Mouse (Mus musculus): ENCODE results near the gene Recql5. TPM values are rescaled to one million over a fixed set of nuclear protein-coding genes. Genes with fewer than 3 reads are reported as not detected.

Gene Recql5
- polyA plus RNA-seq, 1 experiment: not detected

DNA sequence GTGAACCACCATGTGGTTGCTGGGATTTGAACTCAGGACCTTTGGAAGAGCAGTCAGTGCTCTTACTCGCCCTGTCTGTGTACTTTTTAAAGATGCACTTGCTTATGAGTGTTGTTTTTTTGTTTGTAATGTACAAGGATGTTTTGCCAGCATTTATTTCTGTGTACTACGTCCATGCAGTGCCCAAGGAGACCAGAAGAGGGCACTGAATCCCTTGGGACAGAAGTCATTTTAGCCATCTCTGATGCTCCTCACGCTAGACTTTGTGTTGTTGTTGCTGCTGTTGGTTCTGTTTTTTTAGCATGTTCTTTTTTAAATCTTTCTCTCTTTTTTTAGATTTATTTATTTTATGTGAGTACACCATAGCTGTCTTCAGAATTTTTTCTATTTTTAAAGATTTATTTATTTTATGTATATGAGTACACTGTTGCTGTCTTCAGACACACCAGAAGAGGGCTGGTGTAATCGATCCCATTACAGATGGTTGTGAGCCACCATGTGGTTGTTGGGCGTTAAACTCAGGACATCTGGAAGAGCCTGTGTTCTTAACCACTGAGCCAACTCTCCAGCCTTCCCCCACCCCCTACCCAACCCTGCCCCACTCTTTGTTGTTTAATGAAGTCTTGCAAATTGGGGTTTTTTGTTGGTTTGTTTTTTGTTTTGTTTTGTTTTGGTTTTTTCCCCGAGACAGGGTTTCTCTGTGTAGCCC is 13.0 kb downstream of the Recql5 start:
- Histone ChIP-seq H3K27ac (ENCODE audit: insufficient read depth, low read depth, low read length) (no peak overlapping the region), H3K4me3 (ENCODE audit: insufficient read depth, low read depth, low read length) (no peak overlapping the region), H3K4me1 (ENCODE audit: control insufficient read depth, insufficient read depth, low read length) (no peaks in the 10 kb centered on the region)
- 27% methylated on average over 6 of the region's 6 CpGs for WGBS
- TF ChIP-seq CTCF (IDR thresholded peaks at IDR 0.05; ENCODE audit: insufficient read depth, low read depth, low read length) (no peak), POLR2A (IDR thresholded peaks at IDR 0.05; ENCODE audit: insufficient read depth, low read depth, low read length) (no peak)

DNA sequence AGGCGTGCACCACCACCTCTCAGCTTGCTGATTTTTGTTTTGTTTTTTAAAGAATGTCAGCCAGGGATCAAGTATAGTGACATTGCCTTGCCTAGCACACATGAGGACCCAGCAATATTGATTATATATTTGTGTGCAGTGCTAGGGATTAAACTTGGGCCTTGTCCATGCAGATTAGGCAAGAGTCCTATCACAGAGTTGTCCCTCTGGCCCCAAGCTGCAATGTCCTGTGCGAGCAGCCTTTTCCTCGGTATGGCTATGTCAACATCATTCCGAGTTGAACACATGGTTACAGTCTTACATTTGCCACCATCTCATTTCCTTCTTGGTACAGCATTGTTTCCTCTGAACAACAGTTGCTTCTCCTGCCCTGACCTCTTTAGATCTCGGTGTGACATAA is 14.2 kb downstream of the Recql5 start:
- H3K27ac ChIP-seq (ENCODE audit: insufficient read depth, low read depth, low read length): no peak overlapping the region
- H3K4me1 ChIP-seq (ENCODE audit: control insufficient read depth, insufficient read depth, low read length): no peaks in the 10 kb centered on the region
- no peak overlapping the region for H3K4me3 ChIP-seq (ENCODE audit: insufficient read depth, low read depth, low read length)
- TF ChIP-seq CTCF (IDR thresholded peaks at IDR 0.05; ENCODE audit: insufficient read depth, low read depth, low read length) (no peak), POLR2A (IDR thresholded peaks at IDR 0.05; ENCODE audit: insufficient read depth, low read depth, low read length) (no peak)
- 95% methylated on average over 5 of the region's 5 CpGs for WGBS

GRCm38 (mm10) chr11:115918637-115919036 is 14.6 kb downstream of the Recql5 start:
- no peak for TF ChIP-seq POLR2A (IDR thresholded peaks at IDR 0.05; ENCODE audit: insufficient read depth, low read depth, low read length)
- no peak for TF ChIP-seq CTCF (IDR thresholded peaks at IDR 0.05; ENCODE audit: insufficient read depth, low read depth, low read length)
- no peak overlapping the region for H3K4me3 ChIP-seq (ENCODE audit: insufficient read depth, low read depth, low read length)
- no peaks in the 10 kb centered on the region for H3K4me1 ChIP-seq (ENCODE audit: control insufficient read depth, insufficient read depth, low read length)
- 90% methylated on average over 5 of the region's 5 CpGs for WGBS
- H3K27ac ChIP-seq (ENCODE audit: insufficient read depth, low read depth, low read length): no peak overlapping the region

DNA sequence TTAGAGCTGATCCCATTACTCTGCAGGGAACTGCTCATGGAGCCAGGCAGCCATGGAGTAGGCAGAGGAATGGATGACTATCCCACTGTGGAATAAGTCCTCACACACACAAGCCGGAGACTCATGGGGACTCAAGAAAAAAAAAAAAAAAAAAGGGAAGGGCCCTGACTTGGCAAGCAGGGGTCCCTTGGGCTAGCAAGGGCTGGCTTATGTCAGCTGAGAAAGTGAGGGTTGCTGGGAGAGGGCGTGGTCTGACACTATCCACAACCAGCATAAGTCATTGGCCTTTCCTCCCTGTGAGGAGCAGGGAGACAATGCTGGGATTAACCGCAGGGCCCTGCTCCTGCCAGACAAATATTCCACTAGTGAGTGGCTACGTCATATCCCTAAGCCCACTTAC is 16.7 kb downstream of the Recql5 start:
- WGBS: 88% methylated on average over 4 of the region's 4 CpGs
- no peak overlapping the region for H3K27ac ChIP-seq (ENCODE audit: insufficient read depth, low read depth, low read length)
- TF ChIP-seq POLR2A (IDR thresholded peaks at IDR 0.05; ENCODE audit: insufficient read depth, low read depth, low read length): no peak
- no peak for TF ChIP-seq CTCF (IDR thresholded peaks at IDR 0.05; ENCODE audit: insufficient read depth, low read depth, low read length)
- H3K4me1 ChIP-seq (ENCODE audit: control insufficient read depth, insufficient read depth, low read length): no peaks in the 10 kb centered on the region
- no peak overlapping the region for H3K4me3 ChIP-seq (ENCODE audit: insufficient read depth, low read depth, low read length)

- H3K4me1 ChIP-seq (ENCODE audit: control insufficient read depth, insufficient read depth, low read length): no peaks in the 10 kb centered on the region
- H3K4me3 ChIP-seq (ENCODE audit: insufficient read depth, low read depth, low read length): no peak within 1 kb of the TSS
- H3K27ac ChIP-seq (ENCODE audit: insufficient read depth, low read depth, low read length): no peak within 1 kb of the TSS
- whole genome bisulfite sequencing: 85% methylated on average over 11 of the region's 11 CpGs
- TF ChIP-seq POLR2A (IDR thresholded peaks at IDR 0.05; ENCODE audit: insufficient read depth, low read depth, low read length): no peak
- no peak for TF ChIP-seq CTCF (IDR thresholded peaks at IDR 0.05; ENCODE audit: insufficient read depth, low read depth, low read length)
Observed at GRCm38 (mm10) chr11:115911632-115912376, 21.5 kb downstream of the Recql5 start, which contains the start of gene Smim6. TSS of gene Smim6 (plus strand) at chr11:115912017.

DNA sequence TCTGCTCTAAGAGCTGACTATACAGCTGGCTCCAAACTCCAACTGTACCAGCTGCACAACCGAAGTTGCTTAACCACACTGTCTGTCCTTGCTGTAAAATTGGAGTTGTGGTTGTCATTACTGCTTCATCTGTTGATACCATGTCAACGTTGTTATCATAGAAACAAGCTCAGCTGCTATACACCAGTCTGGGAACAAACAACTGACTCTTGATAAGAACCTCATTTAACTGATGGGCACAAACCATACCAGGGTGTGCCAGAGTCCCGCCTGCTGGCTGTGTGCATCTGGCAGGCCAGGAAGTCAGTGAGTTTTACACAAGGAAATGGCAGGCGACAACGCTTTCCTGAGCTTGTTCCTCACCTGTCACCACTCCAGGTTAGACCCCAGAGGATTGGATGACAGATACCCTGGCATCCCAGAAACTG is 22.1 kb downstream of the Recql5 start:
- Histone ChIP-seq H3K4me3 (ENCODE audit: insufficient read depth, low read depth, low read length) (no peak overlapping the region), H3K27ac (ENCODE audit: insufficient read depth, low read depth, low read length) (no peak overlapping the region), H3K4me1 (ENCODE audit: control insufficient read depth, insufficient read depth, low read length) (no peaks in the 10 kb centered on the region)
- TF ChIP-seq POLR2A (IDR thresholded peaks at IDR 0.05; ENCODE audit: insufficient read depth, low read depth, low read length): no peak
- TF ChIP-seq CTCF (IDR thresholded peaks at IDR 0.05; ENCODE audit: insufficient read depth, low read depth, low read length): no peak
- WGBS: 96% methylated on average over 5 of the region's 5 CpGs

GRCm38 (mm10) chr11:115906521-115906920 is 26.8 kb downstream of the Recql5 start:
- H3K4me1 ChIP-seq (ENCODE audit: control insufficient read depth, insufficient read depth, low read length): peaks cover 3% of the 10 kb centered on the region; the same call in 1 of the 2 replicates
- H3K4me3 ChIP-seq (ENCODE audit: insufficient read depth, low read depth, low read length): no peak overlapping the region
- WGBS: 94% methylated on average over 5 of the region's 5 CpGs
- H3K27ac ChIP-seq (ENCODE audit: insufficient read depth, low read depth, low read length): no peak overlapping the region
- TF ChIP-seq CTCF (IDR thresholded peaks at IDR 0.05; ENCODE audit: insufficient read depth, low read depth, low read length): no peak
- no peak for TF ChIP-seq POLR2A (IDR thresholded peaks at IDR 0.05; ENCODE audit: insufficient read depth, low read depth, low read length)

DNA sequence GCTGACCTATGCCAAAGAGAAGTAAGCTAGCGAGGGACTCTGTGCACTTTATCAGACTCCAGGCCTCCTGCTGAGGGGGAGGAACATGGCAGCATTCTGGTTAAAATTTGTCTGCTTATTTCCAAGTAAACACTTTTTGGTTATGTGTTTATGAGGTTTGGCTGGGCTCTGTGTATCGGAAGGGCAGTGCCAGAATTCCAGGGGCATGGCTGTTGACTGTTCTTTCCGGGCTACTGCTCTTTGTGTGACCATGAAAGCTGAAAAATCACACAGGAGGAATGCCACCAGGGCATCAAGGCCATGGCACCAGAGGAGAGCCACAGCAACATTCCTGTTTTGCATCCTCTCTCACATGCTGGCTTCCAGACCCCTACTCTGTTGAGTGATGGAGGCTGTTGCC is 27.2 kb downstream of the Recql5 start:
- no peak overlapping the region for H3K4me3 ChIP-seq (ENCODE audit: insufficient read depth, low read depth, low read length)
- no peak overlapping the region for H3K27ac ChIP-seq (ENCODE audit: insufficient read depth, low read depth, low read length)
- 79% methylated on average over 3 of the region's 3 CpGs for WGBS
- H3K4me1 ChIP-seq (ENCODE audit: control insufficient read depth, insufficient read depth, low read length): peaks cover 3% of the 10 kb centered on the region; the same call in 1 of the 2 replicates
- TF ChIP-seq CTCF (IDR thresholded peaks at IDR 0.05; ENCODE audit: insufficient read depth, low read depth, low read length): no peak
- TF ChIP-seq POLR2A (IDR thresholded peaks at IDR 0.05; ENCODE audit: insufficient read depth, low read depth, low read length): no peak

Measured in olfactory bulb, adult 2 months (tissue).